11 mouse cellular contexts compared by ENCODE assay signal in genomic region chr6:90505906-90506305, GRCm38 (mm10). TPM values are rescaled to one million over a fixed set of nuclear protein-coding genes. Genes with fewer than 3 reads are reported as not detected.
DNase-seq lines count a peak whose midpoint lies in the region; ATAC-seq and TF ChIP-seq lines count a peak whose summit lies in the region.
"Had no signal": no experiment of that assay in that cellular context is flagged by ENCODE, and none has a peak within 500 bp of the region (broad histone marks: within the 10 kb centered on the region; RNA-seq: fewer than 3 reads in every experiment).

No protein-coding gene starts in this region.

- H3K9me3 ChIP-seq in neural tube, embryonic 13.5 days = no peaks in the 10 kb centered on the region
- no peaks in the 10 kb centered on the region for H3K9me3 ChIP-seq in neural tube, embryonic 15.5 days (replicated peaks)
- H3K9me3 ChIP-seq: midbrain, embryonic 13.5 days had no signal

- no peak for TF ChIP-seq CTCF in gastrocnemius, adult 2 months (IDR thresholded peaks at IDR 0.05)

- no peaks in the 10 kb centered on the region for H3K27me3 ChIP-seq in neural tube, embryonic 13.5 days
- H3K27me3 ChIP-seq in neural tube, embryonic 15.5 days (replicated peaks) = no peaks in the 10 kb centered on the region
- H3K27me3 ChIP-seq: midbrain, embryonic 13.5 days had no signal

- no peaks in the 10 kb centered on the region for H3K36me3 ChIP-seq in neural tube, embryonic 13.5 days
- no peaks in the 10 kb centered on the region for H3K36me3 ChIP-seq in neural tube, embryonic 15.5 days
- H3K36me3 ChIP-seq: midbrain, embryonic 13.5 days had no signal

- H3K4me2 ChIP-seq in neural tube, embryonic 13.5 days = no peak overlapping the region
- H3K4me2 ChIP-seq in neural tube, embryonic 15.5 days = no peak overlapping the region
- H3K4me2 ChIP-seq: midbrain, embryonic 13.5 days had no signal

- H3K27ac ChIP-seq in gastrocnemius, adult 2 months = peak overlapping the region; percentile 91
- H3K27ac ChIP-seq in neural tube, embryonic 13.5 days (replicated peaks) = peak overlapping the region; percentile 73
- peak overlapping the region; percentile 81 for H3K27ac ChIP-seq in neural tube, embryonic 15.5 days (replicated peaks)

- peaks cover 30% of the 10 kb centered on the region for H3K4me1 ChIP-seq in neural tube, embryonic 13.5 days (replicated peaks)
- peaks cover 32% of the 10 kb centered on the region for H3K4me1 ChIP-seq in neural tube, embryonic 15.5 days

- WGBS in neural tube, embryonic 13.5 days = 73% methylated on average over 6 of the region's 6 CpGs
- WGBS in neural tube, embryonic 15.5 days = 69% methylated on average over 6 of the region's 6 CpGs

- no peak overlapping the region for H3K4me3 ChIP-seq in gastrocnemius, adult 2 months
- H3K4me3 ChIP-seq in neural tube, embryonic 13.5 days = no peak overlapping the region
- no peak overlapping the region for H3K4me3 ChIP-seq in neural tube, embryonic 15.5 days (replicated peaks)
- H3K4me3 ChIP-seq: midbrain, embryonic 13.5 days had no signal

- DNase-seq in gastrocnemius, adult 2 months = peak; percentile 38
- no peak for DNase-seq in gastrocnemius, postnatal 25 days
- DNase-seq in neural tube, embryonic 10.5 days (ENCODE audit: extremely low spot score, low spot score) = no peak
- DNase-seq in kidney, adult 9 months = peak; percentile 83
- no peak for DNase-seq in urinary bladder, postnatal 4 days (ENCODE audit: low spot score in 2 of 2)
- DNase-seq: adrenal gland, postnatal 10 days; right cerebral cortex, postnatal 4 days had no signal

- intact Hi-C loops in gastrocnemius, adult 2 months (cut with DNase I) = loop anchor here (2.0 kb wide), 1 partner anchor 33 kb away; no protein-coding TSS in a partner anchor

- no peak for ATAC-seq in neural tube, embryonic 13.5 days (ENCODE audit: low read depth)
- ATAC-seq in neural tube, embryonic 15.5 days (ENCODE audit: low FRiP score) = no peak
- ATAC-seq in cerebellum, adult (ENCODE audit: insufficient number of reproducible peaks, low FRiP score, low TSS enrichment) = no peak
- ATAC-seq: midbrain, embryonic 13.5 days had no signal

- H3K9ac ChIP-seq in neural tube, embryonic 13.5 days = no peak overlapping the region
- no peak overlapping the region for H3K9ac ChIP-seq in neural tube, embryonic 15.5 days (replicated peaks)
- H3K9ac ChIP-seq: midbrain, embryonic 13.5 days had no signal

RNA-seq across cellular contexts. Expression of gene Aldh1l1, which starts 19.7 kb away (rescaled TPM):
- total RNA-seq in gastrocnemius, adult 2 months (2021) = 1 to 10 TPM; 3.6 to 5.3 TPM
- total RNA-seq in gastrocnemius, postnatal 25 days (2021) = 1 to 10 TPM; 5.0 to 7.6 TPM
- polyA plus RNA-seq in neural tube, embryonic 13.5 days (2015; fragmentation: Nextera tagmentation; extraction: Ambion mirVana) = 38.3 and 38.6 TPM in 2 replicates
- polyA plus RNA-seq in neural tube, embryonic 15.5 days (2015; fragmentation: Nextera tagmentation; extraction: Ambion mirVana) = 60.1 and 68.2 TPM in 2 replicates

RNA-seq across cellular contexts. Expression of gene Klf15, which starts 43.5 kb away (rescaled TPM):
- 10 to 100 TPM; 54.4 to 64.4 TPM for total RNA-seq in gastrocnemius, adult 2 months (2021)
- total RNA-seq in gastrocnemius, postnatal 25 days (2021) = 10 to 100 TPM; 29.8 to 33.3 TPM
- 12.3 and 13.9 TPM in 2 replicates for polyA plus RNA-seq in neural tube, embryonic 13.5 days (2015; fragmentation: Nextera tagmentation; extraction: Ambion mirVana)
- polyA plus RNA-seq in neural tube, embryonic 15.5 days (2015; fragmentation: Nextera tagmentation; extraction: Ambion mirVana) = 16.9 and 18.5 TPM in 2 replicates

Comparison
In these comparisons a context has a peak if more than half of its experiments do, and no peak if none do; other contexts are left out.
1. DNase-seq: peak in gastrocnemius, adult 2 months (single experiment) and kidney, adult 9 months (single experiment); none in gastrocnemius, postnatal 25 days (single experiment), neural tube, embryonic 10.5 days (single experiment) and urinary bladder, postnatal 4 days (0 of 2).
2. Peak in every context shown above with its lines, with median percentiles within 50 percentile points of each other: H3K27ac ChIP-seq.